Mouse (Mus musculus) testis, adult 2 months (tissue): ENCODE data around the gene Cubn.

ENCODE experiments used
- CTCF ChIP-seq: fragments of 200-500 bp; IDR thresholded peaks from 2 replicates; pipeline ENCODE4 v1.5.1; 2012; ENCODE audit warnings: low read depth, mild to moderate bottlenecking, inconsistent platforms, low read length, moderate library complexity; ENCODE audit not compliant: control insufficient read depth, insufficient read depth, insufficient replicate concordance
- POLR2A ChIP-seq: fragments of 200-500 bp; IDR thresholded peaks from 2 replicates; pipeline ENCODE4 v1.6.1; 2012; ENCODE audit warnings: low read depth, mild to moderate bottlenecking, inconsistent platforms, low read length, moderate library complexity; ENCODE audit not compliant: control insufficient read depth

- no peak for TF ChIP-seq CTCF
- TF ChIP-seq POLR2A: no peak
Measured at GRCm38 (mm10) chr2:13500298-13500999, 8.8 kb upstream of the Cubn start.
